Comparison of ENCODE assay signal across 25 mouse cellular contexts in genomic region chr5:36208803-36209202, GRCm38 (mm10). TPM values are rescaled to one million over a fixed set of nuclear protein-coding genes. Genes with fewer than 3 reads are reported as not detected.
DNase-seq lines count a peak whose midpoint lies in the region; ATAC-seq and TF ChIP-seq lines count a peak whose summit lies in the region.
"Had no signal": no experiment of that assay in that cellular context is flagged by ENCODE, and none has a peak within 500 bp of the region (broad histone marks: within the 10 kb centered on the region; RNA-seq: fewer than 3 reads in every experiment).

No protein-coding gene starts in this region.

- peak; percentile 26; the same call in 1 of the 2 replicates for TF ChIP-seq EP300 in lung, postnatal 0 days (IDR thresholded peaks at IDR 0.05)

- no peak for TF ChIP-seq CTCF in lung, postnatal 0 days (IDR thresholded peaks at IDR 0.05)

- H3K4me3 ChIP-seq in limb, embryonic 13.5 days, result no peak overlapping the region
- H3K4me3 ChIP-seq in limb, embryonic 10.5 days, result no peak overlapping the region
- no peak overlapping the region for H3K4me3 ChIP-seq in lung, postnatal 0 days (ENCODE audit: low read depth, low read length)
- H3K4me3 ChIP-seq: forebrain, embryonic 10.5 days; forebrain, embryonic 13.5 days; gastrocnemius, adult 2 months; heart, embryonic 12.5 days; heart, embryonic 15.5 days; hindbrain, embryonic 10.5 days; hindbrain, embryonic 13.5 days had no signal

- no peak for ATAC-seq in limb, embryonic 13.5 days (ENCODE audit: low FRiP score, low read depth)
- ATAC-seq in lung, postnatal 0 days, result peak; percentile 83
- ATAC-seq: activated CD4-positive, CD25-positive, alpha-beta regulatory T cell, adult 4 months; forebrain, embryonic 13.5 days; forebrain, embryonic 16.5 days had no signal

- no peaks in the 10 kb centered on the region for H3K36me3 ChIP-seq in limb, embryonic 13.5 days
- no peaks in the 10 kb centered on the region for H3K36me3 ChIP-seq in limb, embryonic 10.5 days
- no peaks in the 10 kb centered on the region for H3K36me3 ChIP-seq in lung, postnatal 0 days (ENCODE audit: insufficient read depth, low read length)
- H3K36me3 ChIP-seq: forebrain, embryonic 10.5 days; heart, embryonic 12.5 days; heart, embryonic 15.5 days; hindbrain, embryonic 13.5 days had no signal

- peaks cover 20% of the 10 kb centered on the region; the same call in 1 of the 2 replicates for H3K4me1 ChIP-seq in limb, embryonic 13.5 days
- no peaks in the 10 kb centered on the region for H3K4me1 ChIP-seq in limb, embryonic 10.5 days
- H3K4me1 ChIP-seq in lung, postnatal 0 days (ENCODE audit: insufficient read depth, low read depth, low read length), result no peaks in the 10 kb centered on the region
- H3K4me1 ChIP-seq: forebrain, embryonic 13.5 days; heart, embryonic 15.5 days had no signal

- DNase-seq in limb, embryonic 10.5 days (ENCODE audit: low spot score), result no peak
- DNase-seq in lung, postnatal 0 days (ENCODE audit: low spot score), result peak; percentile 76
- DNase-seq in lung, postnatal 36 days, result no peak
- peak; percentile 22 for DNase-seq in thymus, postnatal 4 days
- no peak for DNase-seq in thymus, adult 18-20 months
- no peak for DNase-seq in frontal cortex, postnatal 25 days (ENCODE audit: low spot score in 2 of 2)
- DNase-seq: adrenal gland, adult 8-10 months; adrenal gland, postnatal 36 days; cerebellum, adult 18-20 months; cerebellum, adult 9-10 months; cerebellum, postnatal 14 days; gastrocnemius, adult 2 months; gastrocnemius, postnatal 14 days; heart, adult 18-20 months; heart, postnatal 10 days; heart, postnatal 36 days had no signal

- H3K4me2 ChIP-seq in limb, embryonic 13.5 days (replicated peaks), result no peak overlapping the region
- no peak overlapping the region for H3K4me2 ChIP-seq in lung, postnatal 0 days (replicated peaks; ENCODE audit: low read depth, low read length)
- H3K4me2 ChIP-seq: forebrain, embryonic 13.5 days; heart, embryonic 12.5 days; heart, embryonic 15.5 days; hindbrain, embryonic 13.5 days had no signal

- WGBS in limb, embryonic 13.5 days, result 80% methylated on average over 3 of the region's 3 CpGs
- WGBS in limb, embryonic 10.5 days, result 86% methylated on average over 3 of the region's 3 CpGs
- 46% methylated on average over 3 of the region's 3 CpGs for WGBS in lung, postnatal 0 days

- 0 out of 2 replicates have a peak overlapping the region, but pooled peaks have one; percentile 28 for H3K27ac ChIP-seq in limb, embryonic 13.5 days
- no peak overlapping the region for H3K27ac ChIP-seq in limb, embryonic 10.5 days
- H3K27ac ChIP-seq in lung, postnatal 0 days (ENCODE audit: low read length), result no peak overlapping the region
- H3K27ac ChIP-seq: forebrain, embryonic 10.5 days; forebrain, embryonic 13.5 days; gastrocnemius, adult 2 months; heart, embryonic 15.5 days; hindbrain, embryonic 10.5 days; hindbrain, embryonic 13.5 days had no signal

- H3K9me3 ChIP-seq in limb, embryonic 13.5 days, result 0 out of 2 replicates have a peak, but pooled peaks cover 2% of the 10 kb centered on the region
- H3K9me3 ChIP-seq in limb, embryonic 10.5 days (replicated peaks), result no peaks in the 10 kb centered on the region
- H3K9me3 ChIP-seq in lung, postnatal 0 days (ENCODE audit: low read length), result no peaks in the 10 kb centered on the region
- H3K9me3 ChIP-seq: heart, embryonic 15.5 days; hindbrain, embryonic 10.5 days; hindbrain, embryonic 13.5 days had no signal

- H3K9ac ChIP-seq in limb, embryonic 13.5 days, result no peak overlapping the region
- H3K9ac ChIP-seq in lung, postnatal 0 days (replicated peaks; ENCODE audit: low read depth), result no peak overlapping the region
- H3K9ac ChIP-seq: forebrain, embryonic 13.5 days; heart, embryonic 12.5 days; heart, embryonic 15.5 days; hindbrain, embryonic 13.5 days had no signal

- H3K27me3 ChIP-seq in limb, embryonic 13.5 days, result no peaks in the 10 kb centered on the region
- H3K27me3 ChIP-seq in limb, embryonic 10.5 days (ENCODE audit: low read depth, poor library complexity, severe bottlenecking), result no peaks in the 10 kb centered on the region
- no peaks in the 10 kb centered on the region for H3K27me3 ChIP-seq in lung, postnatal 0 days (replicated peaks; ENCODE audit: insufficient read depth, low read length)
- H3K27me3 ChIP-seq: forebrain, embryonic 13.5 days; heart, embryonic 15.5 days; hindbrain, embryonic 13.5 days had no signal

RNA-seq across cellular contexts. Expression of gene Psapl1, which starts 5.0 kb away (rescaled TPM):
- 0.31 and 0.45 TPM in 2 replicates for polyA plus RNA-seq in limb, embryonic 13.5 days (2015; fragmentation: Nextera tagmentation; extraction: Ambion mirVana)
- 0.05 TPM in 1 of 2 replicates, not detected in the other for polyA plus RNA-seq in limb, embryonic 10.5 days (2016; fragmentation: Nextera tagmentation; extraction: Ambion mirVana)
- 0.93 and 1.0 TPM in 2 replicates for polyA plus RNA-seq in lung, postnatal 0 days (2015; fragmentation: Nextera tagmentation; extraction: Ambion mirVana)
- polyA plus RNA-seq: activated CD4-positive, CD25-positive, alpha-beta regulatory T cell, adult 4 months; heart, embryonic 12.5 days; hindbrain, embryonic 10.5 days; hindbrain, embryonic 13.5 days had no signal

Comparison
In these comparisons a context has a peak if more than half of its experiments do, and no peak if none do; other contexts are left out.
1. DNase-seq: peak in lung, postnatal 0 days (single experiment) and thymus, postnatal 4 days (single experiment); none in limb, embryonic 10.5 days (single experiment), lung, postnatal 36 days (single experiment), thymus, adult 18-20 months (0 of 2) and frontal cortex, postnatal 25 days (0 of 2).